Mouse (Mus musculus): ENCODE results near the gene Ccdc57.

- no peak for TF ChIP-seq CTCF (IDR thresholded peaks at IDR 0.05; ENCODE audit: control insufficient read depth, insufficient read depth, insufficient replicate concordance, low read depth, low read length)
- no peak for TF ChIP-seq POLR2A (IDR thresholded peaks at IDR 0.05; ENCODE audit: control insufficient read depth, low read depth, low read length)
Measured at GRCm38 (mm10) chr11:120971237-120971636, 38.6 kb upstream of the Ccdc57 start.
